Mouse (Mus musculus) retina, embryonic 14.5 days (tissue): Measurements from ENCODE around the gene Hesx1.
"Not testable (repeated sequence)": the region's sequence is repeated elsewhere in the genome, so short reads cannot be mapped to it uniquely, and the experiment has no call there.

Experiments
- DNase-seq: peaks from one replicate; pipeline ENCODE4 v3.0.0-alpha.2; 2015; ENCODE audit warnings: low spot score

Gene Hesx1

GRCm38 (mm10) chr14:26994211-26994741 lies at the start of gene Hesx1:
Gene Hesx1 (plus strand): TSS chr14:26994416.
- peak; percentile 80 for DNase-seq

DNA sequence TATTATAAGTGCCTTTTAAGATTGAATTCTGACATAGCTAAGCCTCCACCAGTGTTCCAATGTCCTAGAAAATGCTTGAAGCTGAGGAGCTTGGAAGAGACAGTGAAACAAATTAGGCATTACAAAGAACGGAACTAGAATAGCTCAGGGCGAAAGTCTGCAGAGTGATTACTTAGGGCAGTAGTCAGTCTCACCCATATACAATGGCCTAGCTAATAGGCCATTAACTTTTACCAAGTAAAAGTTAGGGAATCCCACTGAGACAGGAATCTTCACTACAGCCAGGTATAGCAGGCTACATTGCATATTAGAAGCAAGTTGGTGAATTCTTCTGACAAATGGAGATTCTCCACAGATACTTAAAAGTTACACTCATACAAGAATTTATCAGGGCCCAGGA lies 38.1 kb upstream of the Hesx1 start:
- DNase-seq, result not testable (repeated sequence)

DNA sequence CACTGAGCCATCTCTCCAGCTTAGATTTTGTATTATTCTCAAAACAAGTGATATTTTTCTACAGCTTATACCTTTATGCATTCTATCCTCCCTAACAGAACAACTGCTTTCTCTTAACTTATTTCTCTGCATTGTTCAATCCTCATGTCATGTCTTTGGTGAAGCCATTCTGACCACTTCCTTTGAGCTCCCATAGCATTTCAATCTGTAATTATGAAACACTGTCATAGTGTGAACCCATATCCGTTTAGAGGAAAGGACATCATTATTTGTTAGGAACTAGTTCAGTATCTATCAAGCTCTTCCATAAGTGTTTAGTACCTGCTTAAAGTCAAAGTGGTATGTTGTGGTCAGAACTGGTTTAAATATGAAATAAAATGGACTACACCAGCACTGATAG lies 33.7 kb upstream of the Hesx1 start:
- no peak for DNase-seq

DNA sequence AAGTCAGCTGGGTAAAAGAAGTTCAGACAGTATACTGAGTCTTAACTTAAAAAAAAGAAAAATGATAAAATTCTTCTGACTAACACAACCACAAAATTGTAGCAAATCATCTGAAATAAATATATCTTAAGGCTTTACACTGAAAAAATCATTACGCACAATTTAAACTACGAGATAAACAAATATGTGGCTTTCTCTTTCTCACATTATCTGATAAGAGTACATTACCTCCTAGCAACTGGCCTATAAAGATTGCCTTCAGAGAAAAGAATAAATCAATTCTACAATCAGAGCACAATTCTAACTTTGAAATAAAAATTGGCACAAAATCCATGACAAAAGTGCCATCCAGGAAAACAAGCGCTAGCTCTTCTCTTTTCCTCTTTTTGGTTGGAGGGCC lies 25.1 kb upstream of the Hesx1 start:
- no peak for DNase-seq

DNA sequence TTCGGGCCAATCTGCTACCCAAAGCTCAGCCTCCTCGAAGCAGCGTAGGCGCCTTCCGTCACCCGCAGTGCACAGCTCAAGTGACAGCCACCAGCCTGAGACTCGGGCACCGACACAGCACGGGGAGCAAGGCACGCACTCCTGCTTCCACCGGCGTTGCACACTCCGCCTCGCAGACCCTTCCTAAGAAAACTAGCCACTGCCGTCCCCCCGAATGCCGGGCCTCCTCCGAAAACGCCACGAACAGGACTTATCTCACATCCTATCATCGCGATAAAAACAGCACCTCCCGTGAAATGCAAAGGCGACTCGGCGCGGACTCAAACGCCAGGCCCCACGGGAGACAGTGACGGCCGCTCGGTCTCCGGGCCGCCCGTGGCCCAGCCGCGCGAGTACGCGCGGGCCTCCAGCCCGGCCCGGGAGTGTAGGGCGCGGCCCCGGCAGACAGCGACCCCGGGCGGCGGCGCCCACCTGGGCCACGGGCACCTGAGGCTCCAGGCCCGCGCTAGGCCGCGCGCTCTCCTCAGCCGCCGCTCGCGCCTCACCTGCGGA lies 24.3 kb upstream of the Hesx1 start:
- peak; percentile 74 for DNase-seq

GRCm38 (mm10) chr14:26970439-26970932 lies 23.7 kb upstream of the Hesx1 start:
- DNase-seq, result peak; percentile 98

DNA sequence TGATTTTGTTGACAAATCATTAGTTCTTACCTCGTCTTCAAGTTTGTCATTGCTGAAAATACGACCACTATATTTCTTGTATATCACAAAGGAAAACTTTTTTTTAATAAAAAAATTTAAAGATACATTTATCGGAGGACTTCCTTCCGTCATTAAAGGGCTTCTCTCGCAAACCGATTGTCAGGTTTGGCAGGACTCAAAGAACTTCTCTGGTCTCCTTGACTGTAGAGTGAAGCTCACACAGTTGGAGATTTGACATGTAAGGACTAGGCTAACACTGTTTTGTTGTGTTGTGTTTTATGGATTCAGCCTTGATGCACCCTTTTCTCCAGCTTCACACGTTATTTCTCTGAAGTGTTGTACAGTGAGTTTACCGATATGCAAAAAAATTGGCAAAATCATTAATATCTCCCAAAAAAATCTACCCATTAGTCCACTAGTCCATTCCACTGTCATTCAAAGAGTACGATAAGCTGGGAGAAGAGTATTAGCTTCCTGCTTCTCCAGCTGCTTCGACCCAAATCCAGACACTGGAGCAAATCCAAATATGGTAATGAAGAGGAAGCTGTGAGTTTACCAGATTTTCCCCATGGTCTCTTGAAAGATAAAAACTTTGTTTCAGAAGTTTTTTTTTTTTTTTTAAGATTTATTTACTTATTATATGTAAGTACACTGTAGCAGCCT lies 23.0 kb upstream of the Hesx1 start, which contains the start of gene Appl1:
Gene Appl1 (minus strand): TSS at position 127 of the 684 bp plus-strand sequence.
- peak; percentile 9 for DNase-seq

- DNase-seq, result no peak
These were observed 21.1 kb upstream of the Hesx1 start for GRCm38 (mm10) chr14:26973089-26973488.

- DNase-seq, result no peak
These were observed 18.7 kb upstream of the Hesx1 start for GRCm38 (mm10) chr14:26975490-26975889.

- DNase-seq, result no peak
These were observed 18.0 kb upstream of the Hesx1 start for GRCm38 (mm10) chr14:26976212-26976611.

DNA sequence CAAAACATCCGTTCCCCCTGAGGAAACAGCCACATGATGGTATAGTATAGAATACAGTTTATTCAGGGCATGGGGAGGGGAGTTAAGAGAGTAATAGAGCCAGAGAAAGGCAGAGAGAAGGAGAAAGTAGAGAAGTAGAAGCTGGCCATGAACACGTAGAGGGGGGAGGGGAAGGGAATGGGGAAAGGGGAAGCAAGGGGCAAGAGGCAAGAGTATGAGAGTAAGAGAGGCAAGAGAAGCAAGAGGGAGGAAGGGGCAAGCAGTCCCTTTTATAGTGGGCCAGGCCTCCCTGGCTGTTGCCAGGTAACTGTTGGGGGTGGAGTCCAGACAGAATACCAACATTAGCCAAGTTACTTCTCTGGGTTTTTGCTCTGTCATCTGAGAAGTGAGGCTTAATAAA lies 16.7 kb upstream of the Hesx1 start:
- no peak for DNase-seq

DNA sequence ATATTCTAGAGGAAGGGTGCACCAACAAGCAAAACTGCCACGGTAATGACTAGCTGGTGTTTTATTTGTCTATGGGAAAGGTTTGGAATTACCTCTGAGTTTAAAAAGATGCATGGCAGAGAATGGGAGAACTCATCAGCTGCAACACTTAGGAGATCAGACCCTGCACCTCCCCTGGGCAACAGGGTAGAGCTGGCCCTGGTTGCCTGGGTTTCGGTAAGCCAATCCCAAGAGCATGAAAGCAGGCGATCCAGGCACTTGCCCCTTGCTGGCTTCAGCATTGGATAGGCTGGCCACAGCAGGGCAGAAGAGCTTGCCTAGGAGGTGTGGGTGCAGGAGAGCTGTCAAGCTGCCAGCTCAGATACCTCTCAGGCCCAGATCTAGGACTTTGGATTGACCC lies 14.4 kb upstream of the Hesx1 start:
- no peak for DNase-seq

DNA sequence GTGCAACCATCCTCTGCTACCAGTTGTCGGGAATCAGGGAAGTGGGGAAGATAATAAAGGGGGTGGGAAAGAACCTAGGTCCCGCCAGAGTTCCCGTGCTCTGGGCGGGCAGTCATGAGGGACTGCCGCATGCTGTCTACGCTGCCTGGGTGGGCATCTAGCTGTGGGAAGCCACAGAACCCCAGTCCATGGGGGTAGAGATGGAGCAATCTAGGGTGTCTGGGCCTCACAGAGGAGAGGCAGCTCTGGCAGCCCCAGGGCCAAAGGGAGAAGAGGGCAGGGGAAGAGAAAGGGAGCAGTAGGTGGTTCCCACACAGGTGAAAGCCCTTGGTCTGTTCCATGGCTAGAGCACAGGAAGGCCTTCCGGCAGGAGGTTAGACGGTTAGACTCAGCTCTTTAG lies 13.2 kb upstream of the Hesx1 start:
- DNase-seq, result no peak

GRCm38 (mm10) chr14:26981494-26982149 lies 12.6 kb upstream of the Hesx1 start:
- no peak for DNase-seq

GRCm38 (mm10) chr14:26982150-26982530 lies 12.1 kb upstream of the Hesx1 start:
- no peak for DNase-seq

GRCm38 (mm10) chr14:26988694-26989093 lies 5.5 kb upstream of the Hesx1 start:
- DNase-seq, result peak; percentile 30

GRCm38 (mm10) chr14:26991622-26992021 lies 2.6 kb upstream of the Hesx1 start:
- peak; percentile 42 for DNase-seq

DNA sequence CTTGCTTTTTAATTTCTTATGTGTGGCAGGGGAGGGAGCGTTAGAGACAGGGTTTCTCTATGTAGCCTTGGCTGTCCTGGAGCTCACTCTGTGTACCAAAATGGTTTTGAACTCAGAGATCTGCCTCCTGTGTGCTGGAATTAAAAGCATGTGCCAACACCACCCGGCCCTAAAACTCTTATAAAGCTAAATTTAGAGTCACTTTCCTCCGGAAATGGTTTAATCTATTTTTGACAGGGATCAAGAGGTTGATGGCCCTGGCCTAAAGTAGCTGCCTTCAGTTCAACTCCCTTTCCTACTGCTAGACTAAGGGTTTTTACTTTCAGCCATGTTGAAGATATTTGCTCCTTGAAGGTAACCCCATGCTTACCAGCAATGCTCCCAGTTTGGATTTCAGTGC lies 789 bp upstream of the Hesx1 start:
- no peak for DNase-seq

DNA sequence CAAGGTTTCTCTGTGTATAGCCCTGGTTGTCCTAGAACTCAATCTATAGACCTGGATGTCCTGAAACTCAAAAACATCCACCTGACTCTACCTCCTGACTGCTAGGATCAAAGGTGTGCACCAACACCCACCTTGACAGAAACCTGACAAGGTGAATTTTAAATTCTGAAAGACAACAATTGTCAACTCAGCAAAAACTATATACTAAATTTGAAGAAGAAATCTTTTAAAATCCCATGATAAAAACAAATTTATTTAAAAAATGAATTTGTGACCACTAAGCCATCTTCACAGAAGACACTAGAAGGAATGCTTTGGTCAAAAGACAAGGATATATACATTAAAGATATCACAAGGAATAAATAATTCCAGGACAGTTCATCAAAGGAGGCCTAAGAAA lies 2.0 kb downstream of the Hesx1 start:
- no peak for DNase-seq

- DNase-seq, result no peak
These were observed 6.2 kb downstream of the Hesx1 start for GRCm38 (mm10) chr14:27000386-27000785.

DNA sequence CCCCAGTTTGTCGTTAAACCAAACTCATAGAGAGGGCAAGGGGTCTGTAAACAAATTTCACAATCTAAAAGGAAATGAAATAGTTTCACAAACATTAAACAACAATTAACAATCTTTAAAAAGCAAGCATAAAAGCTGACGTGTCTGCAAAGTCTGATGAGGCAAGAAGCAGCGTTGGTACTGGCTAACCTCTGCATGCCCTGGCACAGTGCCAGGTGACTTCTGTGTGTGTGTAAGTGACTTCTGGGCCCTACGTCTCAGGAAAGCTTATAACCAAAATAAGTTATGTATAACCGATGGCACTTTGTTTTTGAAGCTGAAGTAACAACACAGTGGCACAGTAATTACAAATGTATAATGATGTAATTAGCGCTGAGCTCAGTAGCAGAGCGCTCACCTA lies 10.7 kb downstream of the Hesx1 start:
- no peak for DNase-seq

- no peak for DNase-seq
These were observed 11.7 kb downstream of the Hesx1 start for GRCm38 (mm10) chr14:27005937-27006336.

DNA sequence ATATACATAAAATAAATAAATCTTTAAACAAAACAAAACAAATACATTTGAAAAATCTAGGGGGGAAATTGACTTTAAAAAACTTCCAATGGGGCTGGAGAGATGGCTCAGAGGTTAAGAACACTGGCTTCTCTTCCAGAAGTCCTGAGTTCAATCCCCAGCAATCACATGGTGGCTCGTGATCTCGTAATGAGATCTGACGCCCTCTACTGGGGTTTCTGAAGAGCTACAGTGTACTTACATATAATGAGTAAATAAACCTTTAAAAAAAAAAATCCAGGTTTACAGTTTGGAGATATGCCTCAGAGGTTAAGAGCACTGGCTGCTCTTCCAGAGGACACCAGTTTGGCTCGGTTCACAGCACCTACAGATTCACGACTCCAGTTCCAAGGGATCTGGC lies 17.3 kb downstream of the Hesx1 start:
- no peak for DNase-seq
